8 mouse cellular contexts compared by ENCODE assay signal in genomic region chr11:12038470-12038985, GRCm38 (mm10). TPM values are rescaled to one million over a fixed set of nuclear protein-coding genes. Genes with fewer than 3 reads are reported as not detected.
DNase-seq lines count a peak whose midpoint lies in the region; ATAC-seq and TF ChIP-seq lines count a peak whose summit lies in the region.

TSS of gene Grb10 (minus strand) at chr11:12038683.

- peak within 1 kb of the TSS; percentile 51 for H3K9ac ChIP-seq in kidney, embryonic 15.5 days
- peak within 1 kb of the TSS; percentile 85 for H3K9ac ChIP-seq in intestine, embryonic 16.5 days (ENCODE audit: low read depth, low read length)
- peak within 1 kb of the TSS; percentile 78; the same call in 1 of the 2 replicates for H3K9ac ChIP-seq in midbrain, embryonic 13.5 days (replicated peaks)

- peak within 1 kb of the TSS; percentile 67 for H3K4me3 ChIP-seq in kidney, embryonic 15.5 days (replicated peaks)
- H3K4me3 ChIP-seq in bone marrow, adult 2 months (replicated peaks; ENCODE audit: control insufficient read depth, low read depth, low read length), result no peak within 1 kb of the TSS
- peak within 1 kb of the TSS; percentile 65 for H3K4me3 ChIP-seq in intestine, embryonic 16.5 days (ENCODE audit: low read length)
- H3K4me3 ChIP-seq in midbrain, embryonic 13.5 days (replicated peaks), result peak within 1 kb of the TSS; percentile 59

- H3K27me3 ChIP-seq in kidney, embryonic 15.5 days, result peaks cover 96% of the 10 kb centered on the region
- H3K27me3 ChIP-seq in intestine, embryonic 16.5 days (replicated peaks; ENCODE audit: control insufficient read depth, insufficient read depth, low read length), result peaks cover 43% of the 10 kb centered on the region
- peaks cover 99% of the 10 kb centered on the region for H3K27me3 ChIP-seq in midbrain, embryonic 13.5 days

- peaks cover 5% of the 10 kb centered on the region; the same call in 1 of the 2 replicates for H3K4me1 ChIP-seq in kidney, embryonic 15.5 days
- no peaks in the 10 kb centered on the region for H3K4me1 ChIP-seq in bone marrow, adult 2 months (ENCODE audit: control insufficient read depth, insufficient read depth, low read length)
- peaks cover 4% of the 10 kb centered on the region; the same call in 1 of the 2 replicates for H3K4me1 ChIP-seq in intestine, embryonic 16.5 days (ENCODE audit: control insufficient read depth, insufficient read depth, low read length)
- peaks cover 7% of the 10 kb centered on the region; the same call in 1 of the 2 replicates for H3K4me1 ChIP-seq in midbrain, embryonic 13.5 days (replicated peaks)

- peak within 1 kb of the TSS; percentile 89 for H3K27ac ChIP-seq in kidney, embryonic 15.5 days
- H3K27ac ChIP-seq in bone marrow, adult 2 months (ENCODE audit: control insufficient read depth, insufficient read depth, low read depth, low read length, poor library complexity), result no peak within 1 kb of the TSS
- H3K27ac ChIP-seq in intestine, embryonic 16.5 days (ENCODE audit: low read length), result peak within 1 kb of the TSS; percentile 79
- peak within 1 kb of the TSS; percentile 68 for H3K27ac ChIP-seq in midbrain, embryonic 13.5 days

- H3K4me2 ChIP-seq in kidney, embryonic 15.5 days, result peak within 1 kb of the TSS; percentile 57
- peak within 1 kb of the TSS; percentile 50 for H3K4me2 ChIP-seq in intestine, embryonic 16.5 days (ENCODE audit: low read depth, low read length)
- H3K4me2 ChIP-seq in midbrain, embryonic 13.5 days (replicated peaks), result peak within 1 kb of the TSS; percentile 58

- no peak for ATAC-seq in kidney, embryonic 15.5 days (replicated peaks; ENCODE audit: low FRiP score)
- ATAC-seq in intestine, embryonic 16.5 days, result no peak
- no peak for ATAC-seq in midbrain, embryonic 13.5 days

- TF ChIP-seq CTCF in bone marrow, adult 2 months (IDR thresholded peaks at IDR 0.05; ENCODE audit: control insufficient read depth, insufficient read depth, low read length), result no peak

- DNase-seq in kidney, adult 8-10 months, result no peak
- no peak for DNase-seq in gastrocnemius, postnatal 36 days
- DNase-seq in right cerebral cortex, postnatal 4 days, result no peak
- DNase-seq in cerebellum, adult 9-11 months, result no peak

- WGBS in kidney, embryonic 15.5 days, result 23% methylated on average over 10 of the region's 10 CpGs
- WGBS in bone marrow, adult 2 months, result 45% methylated on average over 10 of the region's 10 CpGs
- WGBS in intestine, embryonic 16.5 days, result 35% methylated on average over 10 of the region's 10 CpGs
- 21% methylated on average over 10 of the region's 10 CpGs for WGBS in midbrain, embryonic 13.5 days

- no peaks in the 10 kb centered on the region for H3K9me3 ChIP-seq in kidney, embryonic 15.5 days (replicated peaks)
- H3K9me3 ChIP-seq in intestine, embryonic 16.5 days (ENCODE audit: control insufficient read depth, low read length), result no peaks in the 10 kb centered on the region
- no peaks in the 10 kb centered on the region for H3K9me3 ChIP-seq in midbrain, embryonic 13.5 days

- intact Hi-C loops in gastrocnemius, postnatal 36 days (cut with DNase I), result loop anchor here (5.0 kb wide), 1 partner anchor 221 kb away; no protein-coding TSS in a partner anchor

- H3K36me3 ChIP-seq in kidney, embryonic 15.5 days, result no peaks in the 10 kb centered on the region
- H3K36me3 ChIP-seq in intestine, embryonic 16.5 days (ENCODE audit: control insufficient read depth, insufficient read depth, low read length), result no peaks in the 10 kb centered on the region
- H3K36me3 ChIP-seq in midbrain, embryonic 13.5 days, result no peaks in the 10 kb centered on the region

- no peak for TF ChIP-seq POLR2A in bone marrow, adult 2 months (IDR thresholded peaks at IDR 0.05; ENCODE audit: borderline replicate concordance, control insufficient read depth, low read depth, low read length)

RNA-seq across cellular contexts. Expression of gene Grb10, which starts in this region (rescaled TPM):
- polyA plus RNA-seq in kidney, embryonic 15.5 days (2015; fragmentation: Nextera tagmentation; extraction: Ambion mirVana), result 390 and 413 TPM in 2 replicates
- 3.0 and 17.0 TPM in 2 replicates for polyA plus RNA-seq in bone marrow, adult 2 months (2011; ENCODE audit: insufficient read depth, insufficient read length, low replicate concordance, missing spikeins)
- total RNA-seq in gastrocnemius, postnatal 36 days (2021), result 10 to 100 TPM; 47.5 to 62.4 TPM
- polyA plus RNA-seq in intestine, embryonic 16.5 days (2015; fragmentation: Nextera tagmentation; extraction: Ambion mirVana), result 237 and 238 TPM in 2 replicates
- 132 and 149 TPM in 2 replicates for polyA plus RNA-seq in midbrain, embryonic 13.5 days (2015; fragmentation: Nextera tagmentation; extraction: Ambion mirVana)
